Mouse (Mus musculus) cerebellum, adult 11 months (tissue): ENCODE measurements around the gene 4930480E11Rik.
"Not testable (repeated sequence)": the region's sequence is repeated elsewhere in the genome, so short reads cannot be mapped to it uniquely, and the experiment has no call there.

Source experiments
- DNase-seq: peaks from one replicate; pipeline ENCODE4 v3.0.0; 2022

4930480E11Rik gene

DNA sequence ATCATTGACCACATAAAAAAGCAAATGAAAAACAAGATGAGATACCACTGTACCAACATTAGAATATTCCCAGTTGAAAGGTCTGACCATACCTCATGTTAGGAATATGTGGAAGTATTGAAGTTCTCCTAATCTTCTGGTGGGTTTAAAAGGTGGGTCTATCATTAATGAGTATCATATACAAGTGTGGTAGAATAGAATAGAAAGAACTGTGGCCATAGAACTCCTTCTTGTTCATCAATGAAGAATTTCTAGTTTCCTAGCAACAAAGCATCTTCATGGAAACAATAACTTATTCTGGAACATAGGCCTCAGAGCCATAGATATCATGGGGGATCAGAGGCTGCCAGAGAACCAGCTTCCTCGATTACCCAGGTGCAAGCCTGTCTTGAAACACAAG lies at the start of gene 4930480E11Rik:
Gene 4930480E11Rik (plus strand): TSS at position 301 of the 400 bp plus-strand sequence.
- DNase-seq = no peak

DNA sequence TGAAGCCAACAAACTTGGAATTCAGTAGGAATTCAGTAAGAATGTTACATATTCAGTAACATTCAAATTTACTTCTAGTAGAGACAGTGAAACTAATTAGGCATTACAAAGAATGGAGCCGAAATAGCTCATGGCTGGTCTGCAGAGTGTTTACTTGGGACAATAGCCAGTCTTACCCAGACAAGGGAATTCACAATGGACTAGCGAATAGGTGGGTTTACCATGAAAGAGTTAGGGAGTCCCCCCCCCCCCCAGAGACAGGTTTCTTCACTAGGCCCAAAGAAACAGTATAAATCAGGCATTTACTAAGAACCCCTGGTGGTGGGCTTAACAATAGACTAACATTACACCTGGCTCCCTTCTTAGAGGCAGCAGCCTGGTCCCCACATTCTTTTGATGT lies 33.9 kb downstream of the 4930480E11Rik start:
- not testable (repeated sequence) for DNase-seq
